Mouse (Mus musculus) retina, embryonic 14.5 days (tissue): ENCODE measurements at regions not wholly inside any gene's neighbourhood (a gene's known extent, or its start where the extent isn't known, plus 50 kb on each side); places are given as distances from the start of the nearest gene placed in this dataset.

ENCODE experiments used
- DNase-seq: peaks from one replicate; pipeline ENCODE4 v3.0.0-alpha.2; 2015; ENCODE audit warnings: low spot score

- no peak for DNase-seq
Observed at GRCm38 (mm10) chr10:17428315-17428714, 294.7 kb upstream of the Cited2 start.

DNA sequence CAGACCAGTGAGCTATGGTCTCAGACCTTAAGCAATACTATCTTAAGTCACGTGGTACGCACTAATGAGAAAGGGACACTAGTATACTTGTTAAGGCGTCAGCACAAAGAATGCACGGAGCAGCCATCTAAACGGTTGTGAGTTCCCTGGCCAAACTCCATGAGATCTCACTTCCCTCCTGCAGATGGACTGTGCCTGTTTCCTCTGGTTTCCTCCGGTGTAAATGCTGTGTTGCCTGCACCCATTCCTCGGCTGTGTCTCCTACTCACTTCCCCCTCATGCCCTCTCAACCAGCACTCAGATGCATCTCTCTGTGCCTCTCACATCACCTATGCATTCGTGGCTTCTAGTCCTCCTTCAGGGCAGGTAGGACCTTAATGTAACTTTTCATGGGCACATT lies 291.9 kb upstream of the Cited2 start:
- DNase-seq = no peak

DNA sequence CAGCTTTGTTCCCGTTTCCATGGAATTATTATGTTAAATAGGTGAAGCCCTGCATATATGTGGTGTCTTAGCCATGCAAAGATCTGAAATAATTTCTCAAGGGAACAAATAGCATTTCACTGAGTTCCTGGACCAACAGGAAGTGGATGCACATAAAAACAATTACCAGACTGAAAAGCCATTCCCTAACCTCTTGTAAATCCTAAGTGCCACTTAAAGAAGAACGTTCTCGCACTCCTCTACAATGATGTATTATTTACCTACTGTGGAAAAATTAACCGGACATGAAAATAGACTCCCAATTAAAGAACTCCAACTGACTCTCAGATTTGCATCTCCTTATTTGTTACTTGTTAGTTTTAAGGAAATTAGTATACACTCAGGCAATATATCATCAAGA lies 288.9 kb upstream of the Cited2 start:
- DNase-seq = no peak

DNA sequence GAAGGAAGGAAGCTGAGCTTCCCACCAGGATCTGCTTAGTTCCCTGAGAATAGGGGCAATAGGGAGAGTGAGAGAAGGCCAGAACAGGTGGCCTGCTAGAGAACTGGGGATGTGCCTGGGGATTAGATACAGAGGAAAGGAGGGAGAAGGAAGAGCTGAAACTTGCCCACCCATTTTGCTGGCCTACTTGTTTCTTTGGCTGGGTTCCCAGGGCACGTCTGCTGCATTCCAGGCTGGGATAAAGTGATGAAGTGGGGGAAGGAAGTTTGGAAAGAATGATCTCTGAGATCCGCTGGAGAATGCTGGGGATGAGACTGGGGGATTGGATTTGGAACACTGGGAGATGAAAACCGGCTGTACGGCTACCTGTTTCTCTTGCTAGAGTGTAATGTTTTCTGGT lies 272.8 kb upstream of the Cited2 start:
- DNase-seq = no peak

GRCm38 (mm10) chr10:17470880-17471279 lies 252.1 kb upstream of the Cited2 start:
- no peak for DNase-seq

DNA sequence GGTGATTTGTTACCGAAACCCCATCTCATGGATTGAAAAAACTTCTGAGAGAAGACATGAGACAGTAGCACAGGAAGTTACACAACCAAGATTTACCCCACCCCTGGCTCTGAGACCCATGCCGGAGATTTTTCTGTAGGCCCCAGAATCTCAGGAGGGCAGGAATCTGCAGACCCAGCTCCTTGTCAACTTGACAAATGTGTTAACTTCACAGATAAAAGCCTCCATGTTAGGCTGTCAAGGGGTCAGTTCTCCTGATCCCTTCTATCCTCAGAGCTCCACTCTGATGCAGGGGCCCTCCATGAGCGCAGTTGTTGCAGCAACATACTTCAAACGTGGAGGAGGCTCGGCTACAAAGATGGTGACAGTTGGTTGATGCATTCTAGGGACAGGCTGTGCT lies 250.5 kb upstream of the Cited2 start:
- no peak for DNase-seq

DNA sequence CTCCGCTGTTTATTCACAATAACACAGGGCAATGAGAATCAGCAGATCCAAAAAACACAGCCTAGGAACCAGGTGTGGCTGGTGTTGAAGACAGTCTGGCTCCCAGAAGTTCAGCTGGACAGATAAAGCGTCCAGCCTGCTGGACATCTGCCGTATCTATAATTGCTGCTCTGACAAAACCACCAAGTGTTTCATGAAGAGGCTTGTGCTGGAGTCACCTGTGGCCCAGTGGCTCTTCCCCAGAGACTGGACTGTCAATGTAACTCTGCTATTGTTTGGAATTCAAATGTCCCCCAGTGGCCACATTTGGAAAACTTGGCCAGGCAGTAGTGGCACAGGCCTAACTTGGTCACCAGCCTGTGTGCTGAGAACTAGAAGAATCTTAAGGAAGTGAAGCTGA lies 247.0 kb upstream of the Cited2 start:
- DNase-seq = no peak

DNA sequence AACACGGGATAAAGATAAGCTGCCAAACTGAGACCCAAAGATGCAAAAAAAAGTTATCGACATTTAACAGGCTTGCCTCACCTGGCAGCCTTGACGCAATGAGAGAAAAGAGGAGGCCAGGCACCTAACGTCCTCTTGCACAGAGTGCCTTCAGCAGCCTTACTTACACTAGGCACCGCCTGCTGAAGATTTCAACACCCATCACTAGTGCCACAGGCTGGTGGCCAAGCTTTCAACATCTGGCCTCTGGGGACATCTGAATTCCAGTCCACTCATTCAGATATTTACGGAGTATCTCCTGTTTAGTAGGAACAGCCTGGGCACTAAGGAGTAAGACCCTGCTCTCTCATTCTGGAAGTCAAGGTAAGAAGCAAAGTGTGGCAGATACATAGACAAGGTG lies 246.3 kb upstream of the Cited2 start:
- no peak for DNase-seq

DNA sequence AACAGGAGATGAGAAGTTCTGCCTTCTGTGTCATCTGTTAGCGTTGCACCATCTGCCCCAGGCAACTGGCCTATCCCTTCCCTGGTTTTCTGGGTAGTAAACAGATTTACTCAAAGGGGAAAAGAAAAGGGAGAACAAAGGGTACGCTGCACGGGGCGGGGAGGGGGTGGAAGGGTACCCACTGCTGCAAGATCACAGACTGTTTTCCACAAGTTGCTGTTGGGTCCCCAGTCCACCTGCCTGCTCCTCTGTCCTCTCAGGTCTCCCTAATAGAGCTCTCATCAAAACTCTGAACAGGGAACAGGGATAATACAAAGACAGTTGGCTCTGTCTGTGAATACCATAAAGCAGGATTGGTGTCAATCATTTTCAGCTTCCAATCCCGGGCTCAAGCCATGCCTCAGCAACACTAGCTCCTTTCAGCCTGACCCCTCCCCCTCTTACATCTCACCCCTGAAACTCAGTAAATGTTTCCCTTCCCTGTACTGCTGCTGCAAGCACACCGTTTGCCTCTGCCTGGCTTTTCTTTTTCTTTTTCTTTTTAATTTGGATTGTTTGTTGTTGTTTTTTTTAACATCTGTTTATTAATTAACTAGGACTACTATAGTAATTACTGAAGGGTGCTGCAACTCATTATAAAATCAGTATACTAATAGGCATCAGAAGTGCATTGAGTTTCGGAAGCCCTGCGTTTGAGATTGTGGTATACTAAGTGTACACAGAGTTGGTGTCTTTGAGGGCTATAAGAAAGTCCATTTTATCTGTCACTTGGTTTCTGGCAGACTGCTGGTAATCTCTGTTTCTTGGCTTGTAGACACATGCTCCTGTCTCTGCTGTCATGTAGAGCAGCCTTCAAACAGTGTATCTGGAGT lies 244.0 kb upstream of the Cited2 start:
- DNase-seq = peak; percentile 77

- DNase-seq = no peak
Observed at GRCm38 (mm10) chr10:17482751-17483150, 240.3 kb upstream of the Cited2 start.

- no peak for DNase-seq
Observed at GRCm38 (mm10) chr10:17485049-17485449, 238.0 kb upstream of the Cited2 start.

DNA sequence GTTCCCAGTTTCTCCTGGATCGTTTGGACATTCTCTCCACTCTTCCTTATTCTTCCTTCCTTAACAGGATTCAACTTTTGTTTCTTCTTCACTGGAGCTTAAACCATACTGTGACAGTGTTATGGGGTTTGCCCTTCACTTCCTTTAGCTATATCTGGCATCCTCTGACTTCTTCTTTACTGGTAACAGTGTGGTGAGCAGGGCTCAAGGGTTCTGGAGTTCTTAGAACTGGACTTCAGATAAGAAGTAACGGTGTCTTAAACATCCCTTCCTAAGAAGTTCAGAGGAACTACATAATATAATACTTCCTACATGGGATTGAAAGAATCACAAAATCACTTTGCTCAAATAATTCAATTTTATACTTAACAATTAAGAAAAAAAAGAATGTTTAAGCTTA lies 237.5 kb upstream of the Cited2 start:
- DNase-seq = no peak

- no peak for DNase-seq
Observed at GRCm38 (mm10) chr10:17486011-17486410, 237.0 kb upstream of the Cited2 start.

GRCm38 (mm10) chr10:17487460-17487859 lies 235.6 kb upstream of the Cited2 start:
- no peak for DNase-seq

DNA sequence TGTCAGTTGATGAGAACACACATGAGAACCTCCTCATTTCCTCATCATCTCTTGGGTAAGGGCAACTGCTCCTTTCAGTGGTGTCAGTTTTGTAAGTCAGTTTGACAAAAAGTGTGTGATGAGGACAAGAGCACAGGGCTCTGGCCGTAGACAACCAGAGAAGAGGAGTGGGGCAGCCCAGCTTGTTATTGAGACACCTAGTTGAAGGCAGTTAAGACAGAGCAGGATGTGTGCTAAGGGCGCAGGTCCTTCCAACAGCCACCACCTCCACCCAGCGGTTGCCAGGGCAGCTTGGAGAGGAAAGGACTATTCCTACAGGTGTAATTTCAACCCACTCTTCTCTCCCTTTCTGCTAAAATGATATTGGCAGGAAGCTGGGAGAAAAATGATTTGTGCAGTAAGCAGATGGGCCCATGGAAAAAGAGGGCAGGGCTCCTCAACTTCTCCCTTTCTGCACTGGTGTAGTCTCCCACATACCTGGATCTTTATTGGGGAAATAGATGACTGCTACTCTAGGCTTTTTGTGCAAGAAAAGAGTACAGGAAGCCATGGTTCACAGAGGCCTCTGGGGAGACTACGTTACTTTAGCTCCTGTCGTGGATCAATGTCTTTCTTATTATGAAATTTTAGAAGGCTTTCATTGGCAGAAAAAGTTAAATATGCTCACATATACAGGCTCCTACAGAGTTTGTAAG lies 231.3 kb upstream of the Cited2 start:
- no peak for DNase-seq

DNA sequence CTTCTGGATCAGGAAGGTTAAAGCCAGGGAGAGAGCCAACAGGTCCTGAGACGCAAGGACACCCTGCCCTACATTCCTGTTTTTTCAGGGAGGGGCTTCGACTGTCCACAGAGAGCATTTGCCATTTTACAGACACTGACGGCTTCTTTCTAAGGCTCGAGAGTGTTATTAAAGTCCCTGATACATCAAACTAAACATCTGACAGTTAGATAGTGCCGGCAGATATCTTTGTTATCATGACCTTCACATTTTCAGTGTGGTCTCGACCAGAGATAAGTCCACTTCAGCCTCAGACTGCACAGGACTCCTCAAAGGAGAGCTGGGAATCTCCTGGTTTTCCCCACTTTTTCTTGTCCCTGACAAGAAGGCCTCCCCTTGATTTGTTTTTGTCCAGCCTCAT lies 229.9 kb upstream of the Cited2 start:
- no peak for DNase-seq

GRCm38 (mm10) chr10:17496831-17497230 lies 226.2 kb upstream of the Cited2 start:
- DNase-seq = no peak

DNA sequence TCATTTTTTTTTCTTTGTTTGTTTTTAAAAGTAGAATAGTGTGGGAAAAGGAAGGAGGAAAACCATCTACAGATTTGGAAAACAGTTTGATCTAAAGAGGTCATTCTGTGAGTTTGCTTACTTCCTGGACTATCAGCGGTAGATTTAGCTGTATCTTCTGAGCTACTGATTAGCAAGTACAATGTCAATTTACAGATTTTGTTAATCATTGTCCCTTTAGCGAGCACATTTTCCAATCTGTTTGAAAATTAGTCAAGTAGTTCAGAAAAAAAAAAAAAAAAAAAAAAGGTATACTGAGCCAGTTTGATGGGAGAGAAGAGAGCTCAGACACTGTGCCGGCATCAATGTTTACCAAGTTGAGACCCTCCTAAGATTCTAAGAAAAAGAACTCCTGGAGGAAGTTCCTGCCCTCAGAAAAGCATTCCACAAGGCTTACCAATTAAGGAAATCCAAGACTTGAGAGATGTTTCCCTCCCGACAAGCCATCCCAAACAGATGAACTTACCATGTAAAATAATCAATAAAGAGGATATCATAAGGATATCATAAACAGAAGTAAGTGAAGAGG lies 212.3 kb upstream of the Cited2 start:
- no peak for DNase-seq

- DNase-seq = peak; percentile 26
Observed at GRCm38 (mm10) chr10:17511779-17512335, 211.2 kb upstream of the Cited2 start.

- no peak for DNase-seq
Observed at GRCm38 (mm10) chr10:17512487-17512886, 210.5 kb upstream of the Cited2 start.

DNA sequence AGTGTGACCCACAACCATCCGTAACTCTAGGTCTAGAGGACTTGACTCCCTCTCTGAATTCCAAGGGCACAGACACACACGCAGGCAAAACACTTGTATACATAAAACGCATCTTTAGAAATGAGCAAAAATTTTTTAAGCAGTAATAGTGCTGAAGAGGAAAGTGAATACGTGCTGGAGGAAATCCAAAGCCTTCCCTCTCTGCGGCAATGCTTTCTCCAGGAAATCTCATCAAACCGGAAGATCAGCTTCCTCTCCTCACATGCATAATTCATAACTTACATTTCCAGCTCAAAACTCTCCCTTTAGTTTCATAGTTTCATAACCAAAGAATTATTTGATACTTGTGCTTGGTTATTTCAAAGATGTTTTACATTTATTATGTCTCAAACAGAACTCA lies 209.3 kb upstream of the Cited2 start:
- no peak for DNase-seq

- no peak for DNase-seq
Observed at GRCm38 (mm10) chr10:17516068-17516467, 206.9 kb upstream of the Cited2 start.
